Mouse (Mus musculus) hindbrain, embryonic 11.5 days (tissue): ENCODE measurements at regions not wholly inside any gene's neighbourhood (a gene's known extent, or its start where the extent isn't known, plus 50 kb on each side); places are given as distances from the start of the nearest gene placed in this dataset.

Experiments
- ATAC-seq: fragments of 200-750 bp; cut with Nextera tagmentation; 2 replicates; pipeline ENCODE4 v1.8.0; 2017; ENCODE audit warnings: mild to moderate bottlenecking, moderate TSS enrichment, moderate library complexity; ENCODE audit not compliant: low FRiP score
- DNase-seq: peaks from one replicate; pipeline ENCODE4 v3.0.0-alpha.2; 2015; ENCODE audit warnings: low spot score
- H3K27ac ChIP-seq: fragments of 300-500 bp; sonication (generic); 2 replicates; pipeline ENCODE4 v1.5.1; 2014; ENCODE audit warnings: mild to moderate bottlenecking, low read depth, low read length
- H3K27me3 ChIP-seq: fragments of 300-500 bp; sonication (generic); 2 replicates; pipeline ENCODE4 v1.6.1; 2014; ENCODE audit warnings: mild to moderate bottlenecking, low read length, moderate library complexity, mixed read lengths; ENCODE audit not compliant: control insufficient read depth, insufficient read depth
- H3K36me3 ChIP-seq: fragments of 300-500 bp; sonication (generic); 2 replicates; pipeline ENCODE4 v1.6.1; 2014; ENCODE audit warnings: mild to moderate bottlenecking, low read length, moderate library complexity, mixed read lengths; ENCODE audit not compliant: control insufficient read depth, insufficient read depth
- H3K4me1 ChIP-seq: fragments of 300-500 bp; sonication (generic); replicated peaks from 2 replicates; pipeline ENCODE4 v1.6.1; 2014; ENCODE audit warnings: low read length, mixed read lengths; ENCODE audit not compliant: control insufficient read depth, insufficient read depth
- H3K4me2 ChIP-seq: fragments of 300-500 bp; sonication (generic); replicated peaks from 2 replicates; pipeline ENCODE4 v1.6.1; 2014; ENCODE audit warnings: mild to moderate bottlenecking, low read depth, low read length
- H3K4me3 ChIP-seq: fragments of 300-500 bp; sonication (generic); 2 replicates; pipeline ENCODE4 v1.5.1; 2014; ENCODE audit warnings: low read depth, low read length
- H3K9ac ChIP-seq: fragments of 300-500 bp; sonication (generic); 2 replicates; pipeline ENCODE4 v1.6.1; 2014; ENCODE audit warnings: low read depth, low read length
- H3K9me3 ChIP-seq: fragments of 300-500 bp; sonication (generic); 2 replicates; pipeline ENCODE4 v1.6.1; 2016; ENCODE audit warnings: low read length; ENCODE audit not compliant: control insufficient read depth
- WGBS: fragments of 180-500 bp; shearing (Covaris S2); extraction: QIAGEN DNeasy Blood & Tissue Kit; methylation state at CpG from one replicate; pipeline ENCODE4 v1.1.7; 2014; 5-methylcytosine and 5-hydroxymethylcytosine counted together

GRCm38 (mm10) chr4:53386309-53386708 lies 53.9 kb upstream of the Slc44a1 start:
- 91% methylated on average over 8 of the region's 8 CpGs for WGBS

GRCm38 (mm10) chr4:53384761-53385160 lies 55.5 kb upstream of the Slc44a1 start:
- no peaks in the 10 kb centered on the region for H3K27me3 ChIP-seq
- H3K4me1 ChIP-seq: no peaks in the 10 kb centered on the region
- no peak overlapping the region for H3K27ac ChIP-seq
- peak; percentile 87 for DNase-seq
- no peak overlapping the region for H3K4me3 ChIP-seq
- H3K9ac ChIP-seq: no peak overlapping the region
- no peaks in the 10 kb centered on the region for H3K36me3 ChIP-seq
- 27% methylated on average over 6 of the region's 6 CpGs for WGBS
- no peaks in the 10 kb centered on the region for H3K9me3 ChIP-seq
- 0 out of 2 replicates have a peak overlapping the region, but pooled peaks have one; percentile 19 for H3K4me2 ChIP-seq
- ATAC-seq: peak; percentile 47

More at GRCm38 (mm10) chr4:53386309-53386708, 53.9 kb upstream of the Slc44a1 start:
- H3K4me3 ChIP-seq: no peak overlapping the region
- H3K4me1 ChIP-seq: no peaks in the 10 kb centered on the region
- no peak overlapping the region for H3K4me2 ChIP-seq
- H3K9ac ChIP-seq: no peak overlapping the region
- ATAC-seq (no peak), DNase-seq (no peak)
- no peaks in the 10 kb centered on the region for H3K9me3 ChIP-seq
- H3K27ac ChIP-seq: no peak overlapping the region
- no peaks in the 10 kb centered on the region for H3K27me3 ChIP-seq
- no peaks in the 10 kb centered on the region for H3K36me3 ChIP-seq

- H3K9me3 ChIP-seq: no peaks in the 10 kb centered on the region
- no peak overlapping the region for H3K27ac ChIP-seq
- no peak overlapping the region for H3K4me2 ChIP-seq
- H3K4me1 ChIP-seq: no peaks in the 10 kb centered on the region
- no peak overlapping the region for H3K9ac ChIP-seq
- ATAC-seq: no peak
- WGBS: 80% methylated on average over 6 of the region's 6 CpGs
- H3K4me3 ChIP-seq: no peak overlapping the region
- H3K36me3 ChIP-seq: no peaks in the 10 kb centered on the region
- no peak for DNase-seq
- no peaks in the 10 kb centered on the region for H3K27me3 ChIP-seq
These were observed 56.1 kb upstream of the Slc44a1 start for GRCm38 (mm10) chr4:53384104-53384503.

- Histone ChIP-seq H3K4me1 (no peaks in the 10 kb centered on the region), H3K27ac (0 out of 2 replicates have a peak overlapping the region, but pooled peaks have one; percentile 24), H3K9me3 (no peaks in the 10 kb centered on the region), H3K9ac (no peak overlapping the region), H3K36me3 (no peaks in the 10 kb centered on the region), H3K4me3 (no peak overlapping the region), H3K4me2 (no peak overlapping the region), H3K27me3 (no peaks in the 10 kb centered on the region)
- ATAC-seq (no peak), DNase-seq (no peak)
- WGBS: 68% methylated on average over 4 of the region's 4 CpGs
These were observed 58.2 kb upstream of the Slc44a1 start for GRCm38 (mm10) chr4:53382012-53382411.

- WGBS: 96% methylated on average over 1 of the region's 1 CpGs
- ATAC-seq: no peak
- Histone ChIP-seq H3K27me3 (no peaks in the 10 kb centered on the region), H3K36me3 (no peaks in the 10 kb centered on the region), H3K9me3 (no peaks in the 10 kb centered on the region), H3K4me2 (no peak overlapping the region), H3K4me1 (no peaks in the 10 kb centered on the region), H3K9ac (no peak overlapping the region), H3K4me3 (no peak overlapping the region), H3K27ac (no peak overlapping the region)
- DNase-seq: no peak
These were observed 60.4 kb upstream of the Slc44a1 start for GRCm38 (mm10) chr4:53379855-53380254.

GRCm38 (mm10) chr4:53376995-53377394 lies 63.2 kb upstream of the Slc44a1 start:
- H3K27ac ChIP-seq: no peak overlapping the region
- H3K4me3 ChIP-seq: no peak overlapping the region
- DNase-seq (no peak), ATAC-seq (no peak)
- no peaks in the 10 kb centered on the region for H3K9me3 ChIP-seq
- 72% methylated on average over 4 of the region's 4 CpGs for WGBS
- H3K27me3 ChIP-seq: no peaks in the 10 kb centered on the region
- no peaks in the 10 kb centered on the region for H3K36me3 ChIP-seq
- no peak overlapping the region for H3K4me2 ChIP-seq
- H3K9ac ChIP-seq: no peak overlapping the region
- H3K4me1 ChIP-seq: no peaks in the 10 kb centered on the region

- no peak for ATAC-seq
- 82% methylated on average over 2 of the region's 2 CpGs for WGBS
These were observed 83.8 kb upstream of the Slc44a1 start for GRCm38 (mm10) chr4:53356374-53356773.

GRCm38 (mm10) chr4:53354961-53355360 lies 85.3 kb upstream of the Slc44a1 start:
- WGBS: 35% methylated on average over 5 of the region's 5 CpGs
- H3K27me3 ChIP-seq: no peaks in the 10 kb centered on the region
- H3K27ac ChIP-seq: no peak overlapping the region
- no peak overlapping the region for H3K4me3 ChIP-seq
- H3K36me3 ChIP-seq: no peaks in the 10 kb centered on the region
- no peaks in the 10 kb centered on the region for H3K9me3 ChIP-seq
- ATAC-seq: peak; percentile 43; the same call in 1 of the 2 replicates
- no peaks in the 10 kb centered on the region for H3K4me1 ChIP-seq
- no peak overlapping the region for H3K9ac ChIP-seq
- no peak overlapping the region for H3K4me2 ChIP-seq
- DNase-seq: peak; percentile 12

More at GRCm38 (mm10) chr4:53356374-53356773, 83.8 kb upstream of the Slc44a1 start:
- DNase-seq: no peak
- Histone ChIP-seq H3K36me3 (no peaks in the 10 kb centered on the region), H3K27ac (no peak overlapping the region), H3K4me1 (no peaks in the 10 kb centered on the region), H3K4me3 (no peak overlapping the region), H3K9me3 (no peaks in the 10 kb centered on the region), H3K4me2 (no peak overlapping the region), H3K27me3 (no peaks in the 10 kb centered on the region), H3K9ac (no peak overlapping the region)

- DNase-seq: no peak
These were observed 86.7 kb upstream of the Slc44a1 start for GRCm38 (mm10) chr4:53353399-53354090.

More at GRCm38 (mm10) chr4:53353399-53354090, 86.7 kb upstream of the Slc44a1 start:
- no peaks in the 10 kb centered on the region for H3K4me1 ChIP-seq
- H3K36me3 ChIP-seq: no peaks in the 10 kb centered on the region
- no peak overlapping the region for H3K4me2 ChIP-seq
- ATAC-seq: no peak
- no peak overlapping the region for H3K9ac ChIP-seq
- 59% methylated on average over 4 of the region's 4 CpGs for WGBS
- no peak overlapping the region for H3K27ac ChIP-seq
- no peak overlapping the region for H3K4me3 ChIP-seq
- no peaks in the 10 kb centered on the region for H3K9me3 ChIP-seq
- H3K27me3 ChIP-seq: no peaks in the 10 kb centered on the region
